19 mouse cellular contexts compared by ENCODE assay signal in the genomic region with DNA sequence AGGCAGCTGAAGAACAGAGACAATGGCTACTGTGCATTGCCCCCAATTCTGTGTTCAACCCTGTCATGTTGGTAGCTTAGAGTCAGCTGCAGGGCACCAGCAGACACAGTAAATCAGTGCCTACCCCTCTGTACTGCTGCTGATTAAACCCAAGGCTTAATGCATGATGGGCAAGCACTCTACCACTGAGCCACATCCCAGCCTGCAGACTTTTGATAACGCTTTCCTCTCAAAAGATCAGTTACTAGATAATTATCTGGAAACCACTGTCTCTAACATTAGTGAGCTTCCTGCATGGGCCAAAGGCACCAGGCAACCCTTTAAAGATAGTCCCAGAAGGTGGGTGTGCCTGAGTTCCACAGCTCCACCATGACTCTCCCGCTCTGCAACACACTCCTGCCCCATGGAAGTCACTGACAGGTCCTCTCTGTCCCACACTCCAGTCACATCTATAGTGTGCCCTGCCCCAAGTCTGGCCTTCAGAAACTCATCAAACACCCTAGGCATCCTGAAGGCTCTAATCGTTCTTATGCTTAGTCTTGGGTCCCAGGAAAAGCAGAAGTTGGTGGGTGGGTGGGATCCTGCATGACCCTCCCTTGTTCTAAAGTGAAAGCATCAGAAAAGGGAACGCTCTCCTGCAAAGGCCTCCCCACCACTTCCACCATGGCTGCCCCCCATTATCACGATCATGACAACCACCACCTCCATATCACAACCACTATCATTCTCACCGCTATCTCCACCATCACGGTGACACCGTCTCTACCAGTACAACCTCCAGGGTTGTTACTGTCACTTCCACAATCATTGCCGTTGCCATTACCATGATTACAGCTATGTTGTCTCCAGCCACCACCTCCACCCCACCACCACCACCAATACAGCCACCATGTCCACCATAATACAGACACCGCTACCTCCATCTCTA. TPM values are rescaled to one million over a fixed set of nuclear protein-coding genes. Genes with fewer than 3 reads are reported as not detected.
DNase-seq lines count a peak whose midpoint lies in the region; ATAC-seq lines count a peak whose summit lies in the region.
"Had no signal": no experiment of that assay in that cellular context is flagged by ENCODE, and none has a peak within 500 bp of the region (broad histone marks: within the 10 kb centered on the region; RNA-seq: fewer than 3 reads in every experiment).

No protein-coding gene starts in this region.

- H3K27me3 ChIP-seq in forebrain, embryonic 10.5 days (ENCODE audit: poor library complexity, severe bottlenecking) = peaks cover 30% of the 10 kb centered on the region

- H3K9me3 ChIP-seq in forebrain, embryonic 10.5 days = no peaks in the 10 kb centered on the region
- H3K9me3 ChIP-seq: embryonic facial prominence, embryonic 10.5 days; heart, embryonic 15.5 days; hindbrain, embryonic 13.5 days had no signal

- no peak overlapping the region for H3K4me3 ChIP-seq in forebrain, embryonic 10.5 days
- H3K4me3 ChIP-seq: embryonic facial prominence, embryonic 10.5 days; heart, adult 2 months; heart, embryonic 15.5 days; hindbrain, embryonic 13.5 days had no signal

- DNase-seq in CD4-positive helper T cell, adult 2 months (ENCODE audit: low read depth, low spot score) = peak; percentile 72
- DNase-seq in MEL-GATA-1-ER (ENCODE audit: extremely low read depth, low read depth) = peak; percentile 40
- DNase-seq in layer of hippocampus, adult 11-12 months (ENCODE audit: low spot score) = no peak
- no peak for DNase-seq in thymus, adult 18-20 months
- no peak for DNase-seq in forebrain, embryonic 10.5 days (ENCODE audit: extremely low spot score, low spot score)
- DNase-seq: adrenal gland, adult 2 months; adrenal gland, postnatal 25 days; cerebellum, adult 18-20 months; cerebellum, adult 9-11 months; cerebellum, postnatal 36 days; heart, adult 2 months; heart, postnatal 14 days had no signal

- WGBS in forebrain, embryonic 10.5 days = 93% methylated on average over 10 of the region's 10 CpGs

- peaks cover 7% of the 10 kb centered on the region for H3K4me1 ChIP-seq in forebrain, embryonic 10.5 days
- H3K4me1 ChIP-seq: hindbrain, embryonic 13.5 days had no signal

- ATAC-seq in megakaryocyte, adult 5-6 weeks (ENCODE audit: poor library complexity, severe bottlenecking) = peak; percentile 64
- ATAC-seq: forebrain, embryonic 14.5 days; hindbrain, postnatal 0 days had no signal

- no peak overlapping the region for H3K27ac ChIP-seq in forebrain, embryonic 10.5 days
- H3K27ac ChIP-seq: embryonic facial prominence, embryonic 10.5 days; heart, adult 2 months; heart, embryonic 15.5 days; hindbrain, embryonic 13.5 days; hindbrain, postnatal 0 days had no signal

- no peaks in the 10 kb centered on the region for H3K36me3 ChIP-seq in forebrain, embryonic 10.5 days (replicated peaks)
- H3K36me3 ChIP-seq: embryonic facial prominence, embryonic 10.5 days; heart, embryonic 15.5 days; hindbrain, embryonic 13.5 days had no signal

RNA-seq across cellular contexts. Expression of gene Tbx21, which starts 11.7 kb away (rescaled TPM):
- total RNA-seq in megakaryocyte, adult 5-6 weeks (2015) = 0.58 and 1.0 TPM in 2 replicates
- 1.1 and 1.3 TPM in 2 replicates for total RNA-seq in megakaryocyte, adult 5-6 weeks (2017)
- 0.23 and 0.37 TPM in 2 replicates for polyA plus RNA-seq in forebrain, embryonic 10.5 days (2016; fragmentation: Nextera tagmentation; extraction: Ambion mirVana)
- total RNA-seq: heart, adult 2 months had no signal
- polyA plus RNA-seq: heart, embryonic 11.5 days had no signal

RNA-seq across cellular contexts. Expression of gene Tbkbp1, which starts 47.9 kb away (rescaled TPM):
- total RNA-seq in megakaryocyte, adult 5-6 weeks (2015) = 16.0 and 17.6 TPM in 2 replicates
- 13.6 and 17.2 TPM in 2 replicates for total RNA-seq in megakaryocyte, adult 5-6 weeks (2017)
- 3.9 and 4.0 TPM in 2 replicates for polyA plus RNA-seq in forebrain, embryonic 10.5 days (2016; fragmentation: Nextera tagmentation; extraction: Ambion mirVana)

RNA-seq across cellular contexts. Expression of gene Osbpl7, which starts 53.0 kb away (rescaled TPM):
- total RNA-seq in megakaryocyte, adult 5-6 weeks (2015) = 5.3 and 6.5 TPM in 2 replicates
- 7.1 and 7.5 TPM in 2 replicates for total RNA-seq in megakaryocyte, adult 5-6 weeks (2017)
- polyA plus RNA-seq in forebrain, embryonic 10.5 days (2016; fragmentation: Nextera tagmentation; extraction: Ambion mirVana) = 8.4 and 8.9 TPM in 2 replicates

Comparison
In these comparisons a context has a peak if more than half of its experiments do, and no peak if none do; other contexts are left out.
1. DNase-seq: peak in CD4-positive helper T cell, adult 2 months (single experiment) and MEL-GATA-1-ER (single experiment); none in layer of hippocampus, adult 11-12 months (single experiment), thymus, adult 18-20 months (0 of 2) and forebrain, embryonic 10.5 days (single experiment).